Mouse (Mus musculus): Measurements from ENCODE around the gene Lpp. TPM values are rescaled to one million over a fixed set of nuclear protein-coding genes. Genes with fewer than 3 reads are reported as not detected.

The Lpp gene
- total and polyA plus RNA-seq, 2 experiments from 2014 or later = 8.4 to 13.1 TPM

DNA sequence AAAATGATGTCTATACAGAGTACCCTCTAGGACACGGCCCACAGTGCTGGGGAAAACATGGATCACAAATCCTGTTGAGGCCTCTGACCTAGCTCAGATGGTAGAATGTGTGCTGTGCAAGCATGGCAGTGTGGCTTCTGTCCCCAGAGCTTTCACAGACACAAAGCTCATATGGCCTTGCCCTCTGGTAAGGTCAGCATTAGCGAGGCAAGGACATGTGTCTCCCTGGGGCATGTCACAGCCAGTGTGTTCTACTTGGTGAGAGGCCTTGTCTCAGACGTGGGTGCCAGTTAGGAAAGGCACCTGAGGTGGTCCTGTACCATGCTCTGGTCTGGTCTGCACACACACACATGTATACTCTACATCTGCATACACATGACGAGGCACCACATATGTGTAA, 30.4 kb downstream of the Lpp start:
- no peak for TF ChIP-seq CTCF (IDR thresholded peaks at IDR 0.05; ENCODE audit: low read depth)
- Histone ChIP-seq H3K4me2 (ENCODE audit: low read depth, low read length) (no peak overlapping the region), H3K27me3 (ENCODE audit: insufficient read depth, low read length) (no peaks in the 10 kb centered on the region), H3K27ac (no peak overlapping the region), H3K4me3 (ENCODE audit: low read length) (no peak overlapping the region), H3K36me3 (ENCODE audit: insufficient read depth, low read length) (no peaks in the 10 kb centered on the region), H3K9me3 (ENCODE audit: low read length) (no peaks in the 10 kb centered on the region), H3K9ac (replicated peaks; ENCODE audit: low read length) (no peak overlapping the region), H3K4me1 (ENCODE audit: insufficient read depth, low read length) (peaks cover 5% of the 10 kb centered on the region; the same call in 1 of the 2 replicates)
- DNase-seq (ENCODE audit: low spot score) (no peak), ATAC-seq (no peak)
- WGBS = 76% methylated on average over 4 of the region's 4 CpGs

DNA sequence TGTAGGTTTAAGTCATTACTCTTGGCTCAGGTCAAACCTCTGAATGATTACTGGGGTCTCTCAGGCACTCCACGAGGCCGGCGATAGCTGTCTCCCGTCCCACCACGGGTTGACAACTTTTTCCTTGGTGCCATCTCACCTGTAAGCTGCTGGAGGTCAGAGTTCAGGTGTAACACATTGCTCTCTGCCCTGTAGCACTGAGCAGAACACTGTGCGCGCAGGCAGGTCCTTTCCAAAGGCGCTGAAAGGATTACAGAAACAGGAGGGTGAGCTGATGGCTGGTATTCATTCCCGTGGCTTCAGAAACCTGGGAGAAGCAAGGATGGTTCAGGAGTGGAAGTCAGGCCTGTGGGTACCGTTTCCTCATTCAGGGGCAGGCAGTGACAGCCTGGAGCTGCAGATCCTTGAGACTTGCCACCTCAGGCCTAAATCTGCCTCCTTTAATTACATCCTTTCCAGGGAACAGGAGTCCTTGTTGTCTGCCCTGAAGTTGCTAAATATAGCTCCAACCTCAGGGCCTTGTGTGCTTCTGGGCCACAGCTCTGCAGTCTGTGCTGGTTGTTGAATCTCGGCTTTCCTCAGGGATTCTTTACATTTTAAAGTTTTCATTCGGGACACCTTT, 31.2 kb downstream of the Lpp start:
- Histone ChIP-seq H3K27ac (no peak overlapping the region), H3K9ac (replicated peaks; ENCODE audit: low read length) (no peak overlapping the region), H3K27me3 (ENCODE audit: insufficient read depth, low read length) (no peaks in the 10 kb centered on the region), H3K4me1 (ENCODE audit: insufficient read depth, low read length) (peaks cover 5% of the 10 kb centered on the region; the same call in 1 of the 2 replicates), H3K4me2 (ENCODE audit: low read depth, low read length) (no peak overlapping the region), H3K4me3 (ENCODE audit: low read length) (no peak overlapping the region), H3K9me3 (ENCODE audit: low read length) (no peaks in the 10 kb centered on the region), H3K36me3 (ENCODE audit: insufficient read depth, low read length) (no peaks in the 10 kb centered on the region)
- no peak for ATAC-seq
- TF ChIP-seq CTCF (IDR thresholded peaks at IDR 0.05; ENCODE audit: low read depth) = no peak
- DNase-seq (ENCODE audit: low spot score) = no peak
- 83% methylated on average over 12 of the region's 12 CpGs for WGBS

DNA sequence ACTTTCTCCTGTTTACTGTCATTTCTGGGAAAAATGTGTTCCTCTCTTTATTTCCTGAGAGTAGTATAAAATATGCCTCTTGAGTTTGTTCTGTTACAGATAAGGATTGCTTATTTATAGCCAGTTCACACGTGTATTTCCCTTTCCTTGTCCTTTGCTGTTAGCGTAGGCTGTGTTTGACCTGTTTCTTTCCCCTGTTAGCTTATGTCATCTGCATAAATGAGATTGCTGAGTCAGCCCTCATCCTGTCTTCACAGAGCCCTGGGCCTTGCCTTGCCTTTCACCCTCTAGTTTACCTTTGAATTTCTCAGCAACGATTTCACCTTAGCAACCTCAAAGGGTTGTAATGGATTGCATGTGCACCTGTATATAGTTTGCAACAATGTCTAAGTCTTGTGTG, 32.5 kb downstream of the Lpp start:
- H3K9me3 ChIP-seq (ENCODE audit: low read length) = no peaks in the 10 kb centered on the region
- no peaks in the 10 kb centered on the region for H3K36me3 ChIP-seq (ENCODE audit: insufficient read depth, low read length)
- TF ChIP-seq CTCF (IDR thresholded peaks at IDR 0.05; ENCODE audit: low read depth) = no peak
- 75% methylated on average over 3 of the region's 3 CpGs for WGBS
- H3K4me2 ChIP-seq (ENCODE audit: low read depth, low read length) = no peak overlapping the region
- H3K4me3 ChIP-seq (ENCODE audit: low read length) = no peak overlapping the region
- peaks cover 8% of the 10 kb centered on the region; the same call in 1 of the 2 replicates for H3K4me1 ChIP-seq (ENCODE audit: insufficient read depth, low read length)
- no peaks in the 10 kb centered on the region for H3K27me3 ChIP-seq (ENCODE audit: insufficient read depth, low read length)
- DNase-seq (ENCODE audit: low spot score) = no peak
- H3K9ac ChIP-seq (replicated peaks; ENCODE audit: low read length) = no peak overlapping the region
- ATAC-seq = no peak
- no peak overlapping the region for H3K27ac ChIP-seq

DNA sequence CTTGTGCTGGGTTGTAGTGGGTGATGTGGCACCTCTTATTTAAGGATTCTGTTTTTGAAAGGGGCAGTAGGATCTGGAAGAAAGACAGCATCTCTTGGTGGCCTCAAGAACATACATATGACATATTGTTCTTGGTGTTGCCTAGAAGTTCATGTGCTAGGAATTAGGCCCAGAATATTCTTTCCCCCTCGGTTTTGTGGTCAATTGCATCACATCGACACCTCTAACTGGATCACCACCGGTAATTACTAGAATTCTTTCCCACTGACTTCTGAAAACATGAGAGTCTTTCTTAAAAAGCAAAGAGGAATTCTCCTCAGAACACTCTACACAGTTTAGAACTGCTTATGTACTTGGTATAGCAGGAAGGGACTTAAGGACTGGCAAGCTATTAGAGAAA, 34.3 kb downstream of the Lpp start:
- WGBS = 97% methylated on average over 3 of the region's 3 CpGs
- Histone ChIP-seq H3K9me3 (ENCODE audit: low read length) (no peaks in the 10 kb centered on the region), H3K4me2 (ENCODE audit: low read depth, low read length) (no peak overlapping the region), H3K27ac (no peak overlapping the region), H3K36me3 (ENCODE audit: insufficient read depth, low read length) (no peaks in the 10 kb centered on the region), H3K4me1 (ENCODE audit: insufficient read depth, low read length) (peaks cover 8% of the 10 kb centered on the region; the same call in 1 of the 2 replicates), H3K27me3 (ENCODE audit: insufficient read depth, low read length) (no peaks in the 10 kb centered on the region), H3K4me3 (ENCODE audit: low read length) (no peak overlapping the region), H3K9ac (replicated peaks; ENCODE audit: low read length) (no peak overlapping the region)
- TF ChIP-seq CTCF (IDR thresholded peaks at IDR 0.05; ENCODE audit: low read depth) = no peak
- DNase-seq (ENCODE audit: low spot score) (no peak), ATAC-seq (no peak)

DNA sequence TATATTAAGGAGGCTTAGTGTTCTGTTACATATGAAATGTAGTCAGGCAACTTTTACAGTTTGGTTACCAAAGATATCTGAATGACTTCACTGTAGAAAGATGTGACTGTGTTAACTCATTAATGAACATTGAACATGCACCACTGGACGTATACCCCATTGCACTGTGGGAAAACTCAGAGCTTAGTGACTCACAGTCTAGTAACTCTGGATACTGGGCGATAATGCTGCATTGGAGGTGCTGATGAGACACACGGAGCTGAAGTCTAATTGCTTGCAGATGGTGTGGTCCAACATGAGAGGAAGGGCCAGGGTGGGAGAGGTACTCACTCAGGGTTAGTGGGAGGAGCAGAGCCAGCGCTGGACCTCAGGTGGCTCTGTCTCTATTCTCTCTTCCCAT, 34.7 kb downstream of the Lpp start:
- ATAC-seq (no peak), DNase-seq (ENCODE audit: low spot score) (no peak)
- no peak for TF ChIP-seq CTCF (IDR thresholded peaks at IDR 0.05; ENCODE audit: low read depth)
- peaks cover 6% of the 10 kb centered on the region; the same call in 1 of the 2 replicates for H3K4me1 ChIP-seq (ENCODE audit: insufficient read depth, low read length)
- no peaks in the 10 kb centered on the region for H3K27me3 ChIP-seq (ENCODE audit: insufficient read depth, low read length)
- H3K4me3 ChIP-seq (ENCODE audit: low read length) = no peak overlapping the region
- 79% methylated on average over 4 of the region's 4 CpGs for WGBS
- H3K9me3 ChIP-seq (ENCODE audit: low read length) = no peaks in the 10 kb centered on the region
- no peak overlapping the region for H3K27ac ChIP-seq
- H3K36me3 ChIP-seq (ENCODE audit: insufficient read depth, low read length) = no peaks in the 10 kb centered on the region
- no peak overlapping the region for H3K4me2 ChIP-seq (ENCODE audit: low read depth, low read length)
- H3K9ac ChIP-seq (replicated peaks; ENCODE audit: low read length) = no peak overlapping the region

DNA sequence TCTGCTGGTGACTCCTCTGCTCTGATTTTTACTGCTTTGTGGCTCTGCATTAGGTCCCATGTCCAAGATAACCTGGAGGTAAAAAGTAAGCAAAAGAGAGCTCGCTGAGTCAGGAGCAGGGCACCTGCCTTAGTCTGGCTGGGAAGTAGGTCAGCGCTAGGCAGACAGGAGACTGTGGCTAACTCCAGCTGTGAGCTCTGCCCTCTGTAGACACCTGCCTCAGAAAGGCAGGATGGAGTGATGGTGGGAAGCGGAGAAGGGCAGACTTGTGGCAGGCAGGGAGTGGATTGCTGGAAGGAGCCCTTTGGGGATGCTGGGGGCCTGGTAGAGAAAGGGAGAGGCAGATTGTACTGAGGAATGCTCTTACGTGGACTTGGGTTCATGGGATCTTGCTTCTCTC, 35.4 kb downstream of the Lpp start:
- no peak overlapping the region for H3K9ac ChIP-seq (replicated peaks; ENCODE audit: low read length)
- H3K4me3 ChIP-seq (ENCODE audit: low read length) = no peak overlapping the region
- no peak overlapping the region for H3K27ac ChIP-seq
- no peak for ATAC-seq
- H3K36me3 ChIP-seq (ENCODE audit: insufficient read depth, low read length) = no peaks in the 10 kb centered on the region
- H3K4me1 ChIP-seq (ENCODE audit: insufficient read depth, low read length) = 0 out of 2 replicates have a peak, but pooled peaks cover 3% of the 10 kb centered on the region
- WGBS = 79% methylated on average over 4 of the region's 4 CpGs
- no peaks in the 10 kb centered on the region for H3K9me3 ChIP-seq (ENCODE audit: low read length)
- no peak overlapping the region for H3K4me2 ChIP-seq (ENCODE audit: low read depth, low read length)
- no peak for DNase-seq (ENCODE audit: low spot score)
- no peaks in the 10 kb centered on the region for H3K27me3 ChIP-seq (ENCODE audit: insufficient read depth, low read length)
- no peak for TF ChIP-seq CTCF (IDR thresholded peaks at IDR 0.05; ENCODE audit: low read depth)

DNA sequence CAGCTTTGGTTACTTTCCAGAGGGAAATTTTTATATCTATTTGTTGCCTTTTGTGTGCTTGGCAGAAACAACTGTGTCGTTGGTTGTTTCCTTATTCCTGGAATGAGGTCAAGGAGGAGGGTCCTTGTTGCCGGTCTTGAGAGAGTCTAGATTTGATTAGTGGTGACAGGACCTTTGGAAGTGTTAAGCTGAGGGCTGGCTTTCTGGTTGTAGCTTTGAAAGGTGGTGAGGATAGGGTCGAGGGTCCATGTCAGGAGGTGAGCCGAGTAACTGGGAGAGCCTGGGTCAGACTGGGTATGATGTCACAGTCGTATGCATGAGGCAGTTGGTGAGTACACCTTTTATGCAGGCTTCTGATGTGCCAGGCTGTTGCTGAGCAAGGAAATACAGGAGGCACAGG, 36.4 kb downstream of the Lpp start:
- Histone ChIP-seq H3K36me3 (ENCODE audit: insufficient read depth, low read length) (no peaks in the 10 kb centered on the region), H3K4me2 (ENCODE audit: low read depth, low read length) (no peak overlapping the region), H3K4me3 (ENCODE audit: low read length) (no peak overlapping the region), H3K9me3 (ENCODE audit: low read length) (no peaks in the 10 kb centered on the region), H3K4me1 (ENCODE audit: insufficient read depth, low read length) (peaks cover 5% of the 10 kb centered on the region), H3K27ac (no peak overlapping the region), H3K27me3 (ENCODE audit: insufficient read depth, low read length) (no peaks in the 10 kb centered on the region), H3K9ac (replicated peaks; ENCODE audit: low read length) (no peak overlapping the region)
- no peak for ATAC-seq
- no peak for TF ChIP-seq CTCF (IDR thresholded peaks at IDR 0.05; ENCODE audit: low read depth)
- 64% methylated on average over 5 of the region's 5 CpGs for WGBS
- DNase-seq (ENCODE audit: low spot score) = no peak

All from hindbrain, postnatal 0 days (tissue).